Mouse (Mus musculus) G1E-ER4 (cell line): Measurements from ENCODE around the gene Arrb1. TPM values are rescaled to one million over a fixed set of nuclear protein-coding genes. Genes with fewer than 3 reads are reported as not detected.

Experiments used
- GATA1 ChIP-seq: IDR thresholded peaks from one replicate; pipeline ENCODE4 v1.8.0; 2012; ENCODE audit warnings: low read length, inconsistent platforms
- polyA plus RNA-seq: library from polyadenylated mRNA; stranded (reverse); fragments of >175 nt; gene quantifications from 2 replicates; pipeline ENCODE4 v1.2.3, GENCODE M21; 2012

The Arrb1 gene
- 29.2 and 68.2 TPM in 2 replicates for polyA plus RNA-seq

DNA sequence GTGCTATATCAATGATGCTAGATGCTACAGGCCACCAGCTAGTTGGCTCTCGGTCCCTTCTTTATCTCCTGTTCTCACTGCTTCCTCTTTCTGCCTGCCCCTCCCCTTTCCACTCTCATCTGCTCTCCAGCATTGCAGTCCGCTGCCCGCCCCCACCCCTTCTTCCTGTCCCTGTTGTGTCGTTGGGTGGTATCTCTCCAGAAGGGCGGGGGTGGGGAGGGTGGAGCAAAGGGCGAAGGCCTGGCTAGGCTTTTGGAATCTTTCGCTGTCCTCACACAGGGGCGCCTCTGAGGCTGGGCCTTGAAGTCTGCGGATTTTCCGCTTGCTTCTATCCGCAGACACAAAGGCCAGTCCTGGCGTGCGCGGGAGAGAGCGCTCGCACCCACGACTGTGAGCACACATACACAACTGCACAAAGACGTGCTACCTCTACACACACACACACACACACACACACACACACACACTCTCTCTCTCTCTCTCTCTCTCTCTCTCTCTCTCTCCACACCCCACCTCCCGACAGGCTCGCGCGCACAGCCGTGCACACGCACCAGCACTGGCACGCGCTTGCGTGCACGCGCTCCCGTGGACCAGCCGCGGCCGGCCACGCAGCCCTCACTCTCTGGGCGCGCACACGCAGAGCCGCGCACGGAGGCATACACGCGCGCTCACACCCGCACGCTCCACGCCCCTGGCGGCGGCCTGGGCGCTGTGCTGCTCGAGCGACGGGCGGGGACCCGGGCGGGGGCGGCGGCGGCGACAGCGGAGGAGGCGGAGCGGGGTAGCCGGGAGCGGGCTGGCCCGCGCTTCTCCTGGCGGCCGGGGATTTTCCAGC, at the start of gene Arrb1:
TSS of gene Arrb1 (plus strand) at position 566 of the 835 bp plus-strand sequence.
- no peak for TF ChIP-seq GATA1

DNA sequence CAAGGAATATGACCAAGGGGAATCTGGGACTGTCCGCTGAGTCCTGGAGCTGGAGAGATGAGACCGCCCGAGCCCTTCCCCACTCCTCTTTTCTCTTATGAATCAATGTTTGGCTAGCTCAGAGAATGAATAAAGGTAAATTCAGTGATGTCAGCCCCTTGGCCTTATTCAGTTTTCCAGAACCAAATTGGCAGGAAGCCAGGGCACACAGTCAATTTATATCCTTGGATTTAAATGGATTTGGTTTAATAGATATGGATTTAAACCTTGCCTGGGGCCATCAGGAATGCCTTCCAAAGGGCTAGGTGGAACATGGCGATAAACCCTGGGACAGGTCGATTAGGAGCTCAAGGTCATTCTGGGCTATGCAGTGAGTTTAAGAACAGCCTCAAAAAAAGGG, 45.6 kb upstream of the Arrb1 start:
- no peak for TF ChIP-seq GATA1

DNA sequence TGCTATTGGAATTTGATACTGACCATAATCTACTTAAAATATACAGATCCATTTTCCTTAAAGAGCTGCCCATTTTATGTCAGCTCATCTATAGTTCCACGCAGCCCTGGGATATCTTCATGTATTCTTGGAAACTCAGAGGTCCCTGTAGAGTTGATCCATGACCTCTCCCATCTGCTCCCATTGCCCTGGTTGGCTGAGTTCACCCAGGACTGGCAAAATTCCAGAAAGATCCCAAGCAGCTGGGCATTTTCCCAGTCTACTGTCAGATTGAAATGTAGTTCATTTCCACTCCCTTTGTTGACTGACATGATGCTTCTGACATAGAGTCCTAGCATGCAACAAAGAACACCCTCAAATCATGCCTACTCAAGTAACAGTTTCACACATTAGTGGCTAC, 36.1 kb upstream of the Arrb1 start:
- no peak for TF ChIP-seq GATA1

DNA sequence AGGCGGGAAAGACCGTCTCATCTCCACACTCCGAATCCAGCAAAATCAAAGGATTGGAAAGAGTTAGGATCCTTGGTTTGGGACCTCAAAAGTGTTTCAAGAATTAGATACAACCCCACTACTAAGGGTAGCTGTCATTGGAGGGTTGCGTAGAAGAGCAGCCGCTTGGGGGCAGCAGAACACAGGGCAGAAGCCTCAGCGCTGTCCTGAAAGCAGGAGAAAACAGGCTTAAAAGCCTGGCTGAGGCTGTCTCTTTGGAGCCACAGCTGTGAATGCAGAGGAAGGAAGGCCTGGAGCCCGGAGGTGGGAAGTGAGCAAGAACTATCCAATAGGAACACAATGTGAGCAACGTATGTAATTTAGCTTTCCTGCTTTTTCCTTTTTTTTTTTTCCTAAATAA, 35.1 kb upstream of the Arrb1 start:
- TF ChIP-seq GATA1 = no peak

DNA sequence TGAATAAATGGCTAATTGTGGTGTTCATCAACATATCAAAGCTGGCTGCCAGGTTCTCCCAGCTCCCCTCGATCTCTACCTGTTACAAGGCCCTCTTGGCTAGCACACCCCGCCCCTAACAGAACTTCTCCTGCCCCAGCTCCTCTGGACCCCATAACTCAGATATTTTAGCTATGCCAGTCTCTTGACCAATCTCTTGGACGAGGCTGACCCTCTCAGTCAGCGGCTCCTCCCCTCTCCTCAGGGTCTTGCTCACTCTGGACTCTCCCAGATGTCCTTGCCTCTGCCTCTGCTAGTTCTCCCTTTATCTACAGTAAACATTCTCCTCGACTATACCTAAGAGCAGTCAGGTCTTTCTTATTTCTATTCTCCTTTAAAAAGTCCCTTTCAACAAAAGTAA, 34.6 kb upstream of the Arrb1 start:
- TF ChIP-seq GATA1 = no peak

- TF ChIP-seq GATA1 = no peak
Measured at GRCm38 (mm10) chr7:99501148-99501547, 34.1 kb upstream of the Arrb1 start.

DNA sequence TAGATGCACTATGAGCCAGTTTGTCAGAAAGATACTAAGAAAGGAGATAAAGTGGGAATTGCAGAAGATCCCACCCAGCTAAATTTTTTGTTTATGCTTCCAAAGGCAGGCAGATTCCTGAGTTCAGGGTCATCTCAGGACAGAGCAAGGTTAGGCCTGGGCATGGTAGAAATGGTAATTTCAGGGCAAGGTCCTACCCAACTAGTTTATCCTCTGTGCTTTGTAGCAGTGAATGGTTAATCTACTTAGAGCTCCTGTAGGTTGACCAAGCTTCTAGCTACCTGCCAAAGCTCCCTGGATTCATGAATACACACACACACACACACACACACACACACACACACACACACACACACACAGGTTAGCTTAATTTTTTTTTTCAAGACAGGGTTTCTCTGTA, 30.7 kb upstream of the Arrb1 start:
- TF ChIP-seq GATA1 = no peak

GRCm38 (mm10) chr7:99510087-99510501, 25.2 kb upstream of the Arrb1 start:
- TF ChIP-seq GATA1 = no peak

- TF ChIP-seq GATA1 = no peak
Measured at GRCm38 (mm10) chr7:99516092-99516813, 19.0 kb upstream of the Arrb1 start.

DNA sequence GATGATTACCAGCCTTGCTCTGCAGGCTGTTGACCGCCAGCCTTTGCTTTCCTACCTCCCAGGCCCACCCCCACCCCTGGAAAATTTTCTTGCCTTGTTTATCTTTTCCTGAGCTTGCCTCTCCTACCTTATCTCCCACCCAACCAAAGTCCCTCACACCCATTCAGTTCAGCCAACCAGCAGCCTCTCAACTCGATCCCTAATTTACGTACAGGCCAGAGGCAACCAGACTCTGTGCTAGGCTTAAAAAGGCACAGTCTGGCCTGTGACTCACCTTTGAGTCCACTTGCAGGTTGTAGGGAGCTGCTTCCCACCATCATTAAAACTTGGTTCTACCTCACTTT, 18.5 kb upstream of the Arrb1 start:
- TF ChIP-seq GATA1 = no peak

- TF ChIP-seq GATA1 = no peak
Measured at GRCm38 (mm10) chr7:99518954-99519644, 16.2 kb upstream of the Arrb1 start.

DNA sequence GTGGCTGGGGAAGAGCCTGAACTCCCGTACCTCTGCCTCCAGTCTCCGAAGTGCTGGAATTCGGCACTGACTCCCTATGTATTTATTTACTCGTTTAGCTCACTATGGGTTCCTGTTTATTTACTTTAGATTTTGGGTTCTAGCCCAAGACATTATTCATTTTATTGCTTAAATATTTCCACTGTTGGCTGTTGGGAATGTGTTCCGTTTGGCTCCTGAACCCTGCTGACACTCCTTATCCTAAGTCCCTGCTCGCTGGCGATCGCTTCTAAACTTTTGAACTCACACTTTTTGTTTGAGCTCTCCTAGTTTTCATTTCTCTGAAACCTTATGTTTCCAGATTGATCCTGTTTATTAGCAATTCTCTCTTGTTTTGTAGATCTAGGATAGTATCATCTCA, 12.1 kb upstream of the Arrb1 start:
- no peak for TF ChIP-seq GATA1

DNA sequence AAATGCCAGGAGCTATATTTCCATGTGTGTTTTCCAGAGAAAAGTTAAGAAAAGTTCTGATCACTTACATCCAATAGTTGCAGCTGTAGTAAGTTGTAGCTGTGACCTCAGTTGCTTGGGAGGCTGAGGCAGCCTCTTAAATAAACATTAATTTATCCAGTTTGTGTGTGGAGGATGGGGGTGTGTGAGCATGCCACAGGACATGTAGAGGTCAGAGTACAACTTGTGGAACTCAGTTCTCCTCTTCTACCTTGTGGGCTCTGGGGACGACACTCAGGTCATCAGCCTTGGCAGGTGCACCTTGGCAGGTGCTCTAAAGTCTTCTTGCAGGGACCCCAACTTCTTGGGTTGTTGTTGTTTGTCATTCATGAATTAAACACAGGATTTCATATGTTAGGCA, 11.4 kb upstream of the Arrb1 start:
- no peak for TF ChIP-seq GATA1

DNA sequence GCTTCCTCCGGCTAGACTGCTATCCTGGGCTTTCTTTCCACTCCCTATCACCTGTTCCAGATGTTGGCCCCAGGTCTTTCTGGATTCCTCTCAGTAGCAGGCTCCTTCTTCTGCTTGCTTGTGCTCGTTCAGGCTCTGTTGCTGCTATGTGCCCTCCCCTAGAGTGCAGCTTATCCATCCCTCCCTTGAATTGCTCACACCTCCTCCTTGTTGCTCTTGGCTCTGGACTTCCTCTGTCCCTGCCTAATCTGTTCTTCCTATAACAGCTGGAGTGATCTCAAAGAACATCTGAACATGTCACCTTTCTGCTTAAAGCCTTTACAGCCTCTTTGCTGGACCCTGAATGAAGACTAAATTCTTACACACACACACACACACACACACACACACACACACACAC, 6.7 kb upstream of the Arrb1 start:
- TF ChIP-seq GATA1 = no peak

GRCm38 (mm10) chr7:99529410-99529809, 5.9 kb upstream of the Arrb1 start:
- TF ChIP-seq GATA1 = no peak

DNA sequence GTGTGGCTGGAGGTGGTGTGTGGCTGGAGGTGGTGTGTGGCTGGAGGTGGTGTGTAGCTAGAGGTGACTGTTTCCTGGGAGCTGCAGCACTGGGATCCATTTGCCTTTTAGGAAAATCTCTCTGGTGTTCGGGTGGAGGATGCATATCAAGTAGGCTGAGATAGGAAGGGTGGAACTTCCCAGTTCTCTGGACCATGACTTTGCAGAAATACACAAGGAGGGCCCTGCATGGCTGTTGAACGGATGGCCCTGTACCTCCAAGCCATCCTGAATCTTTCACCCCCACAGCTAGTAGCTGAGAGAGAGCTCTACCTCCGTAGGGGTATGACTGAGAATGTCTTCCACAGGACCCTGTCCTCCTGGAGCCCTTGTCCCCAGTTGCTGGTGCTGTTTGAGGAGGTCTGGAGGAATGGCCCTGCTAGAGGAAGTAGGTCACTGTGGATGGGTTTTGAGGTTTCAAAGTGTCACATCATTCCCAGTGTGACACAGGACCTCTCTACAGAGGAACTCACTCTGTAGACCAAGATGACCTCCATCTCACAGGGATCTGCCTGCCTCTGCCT, 3.8 kb upstream of the Arrb1 start:
- no peak for TF ChIP-seq GATA1
